ENCODE assay signal across 23 mouse cellular contexts in the genomic region with DNA sequence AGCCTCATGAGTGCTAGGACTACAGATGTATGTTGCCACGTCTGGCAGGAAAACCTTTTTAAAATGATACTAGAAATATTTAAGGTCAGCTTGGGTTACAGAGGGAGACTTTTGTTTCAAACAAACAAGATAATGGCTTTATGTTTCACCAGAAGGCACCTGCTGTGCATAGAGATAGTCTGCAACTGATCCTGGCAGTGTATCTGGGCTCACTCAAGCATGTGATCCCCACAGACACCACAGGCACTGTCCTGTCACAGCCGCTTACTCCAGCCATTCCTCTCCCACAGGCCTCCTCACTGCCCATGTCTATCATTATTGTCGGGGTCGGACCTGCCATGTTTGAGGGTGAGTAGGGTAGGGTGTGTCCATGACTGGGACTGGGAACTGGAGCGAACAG. TPM values are rescaled to one million over a fixed set of nuclear protein-coding genes. Genes with fewer than 3 reads are reported as not detected.
DNase-seq lines count a peak whose midpoint lies in the region; ATAC-seq and TF ChIP-seq lines count a peak whose summit lies in the region.
"Had no signal": no experiment of that assay in that cellular context is flagged by ENCODE, and none has a peak within 500 bp of the region (broad histone marks: within the 10 kb centered on the region; RNA-seq: fewer than 3 reads in every experiment).

No protein-coding gene starts in this region.

- H3K4me3 ChIP-seq in gastrocnemius, adult 2 months: no peak overlapping the region
- peak overlapping the region; percentile 52 to 60 for H3K4me3 ChIP-seq in MEL (ENCODE audit: control insufficient read depth in 1 of 2, insufficient read depth in 1 of 2, low read depth in 2 of 2, low read length in 2 of 2)

- ATAC-seq in megakaryocyte-erythroid progenitor cell, adult 5-6 weeks (replicated peaks; ENCODE audit: low FRiP score, low TSS enrichment, poor library complexity, severe bottlenecking): 0 out of 2 replicates have a peak, but pooled peaks have one; percentile 35
- no peak for ATAC-seq in activated CD4-positive, CD25-positive, alpha-beta regulatory T cell, adult 4 months
- ATAC-seq: CD4-positive, CD25-positive, alpha-beta regulatory T cell, adult 4 months; Patski had no signal

- H3K4me1 ChIP-seq in MEL (ENCODE audit: control insufficient read depth in 1 of 2, insufficient read depth in 2 of 2, low read length in 2 of 2): peaks cover 27 to 35% of the 10 kb centered on the region in 2 experiments

- TF ChIP-seq RAD21 in MEL (IDR thresholded peaks at IDR 0.05; ENCODE audit: low read depth, low read length): no peak

- no peaks in the 10 kb centered on the region for H3K9me3 ChIP-seq in MEL (replicated peaks; ENCODE audit: insufficient read depth, low read length)
- H3K9me3 ChIP-seq: G1E had no signal

- peak; percentile 89 to 90 for TF ChIP-seq EP300 in MEL (IDR thresholded peaks at IDR 0.05; ENCODE audit: low read depth in 1 of 2, low read length in 2 of 2)

- H3K36me3 ChIP-seq in MEL (ENCODE audit: control insufficient read depth in 1 of 2, insufficient read depth in 2 of 2, low read length in 2 of 2): peaks cover 0 to 23% of the 10 kb centered on the region in 2 experiments; a peak in 2 of 4 replicates
- H3K36me3 ChIP-seq: G1E had no signal

- no peaks in the 10 kb centered on the region for H3K27me3 ChIP-seq in MEL (ENCODE audit: control insufficient read depth in 1 of 2, insufficient read depth in 2 of 2, low read length in 2 of 2)
- H3K27me3 ChIP-seq: CH12.LX, Patski had no signal

- H3K9ac ChIP-seq in MEL (ENCODE audit: control insufficient read depth, low read depth, low read length, poor library complexity, severe bottlenecking): peak overlapping the region; percentile 52

- no peak; a peak in 1 of 4 replicates for TF ChIP-seq POLR2A in MEL (IDR thresholded peaks at IDR 0.05; ENCODE audit: control insufficient read depth in 1 of 2, insufficient read depth in 1 of 2, low read depth in 1 of 2, low read length in 2 of 2, poor library complexity in 1 of 2)

- no peak for TF ChIP-seq CTCF in gastrocnemius, adult 2 months (IDR thresholded peaks at IDR 0.05)
- TF ChIP-seq CTCF in MEL (IDR thresholded peaks at IDR 0.05 in 2 of 3, conservative IDR thresholded peaks at IDR 0.05 in 1 of 3; ENCODE audit: control insufficient read depth in 1 of 3, insufficient read depth in 1 of 3, low read depth in 2 of 3, low read length in 3 of 3, poor library complexity in 1 of 3, severe bottlenecking in 1 of 3): no peak

- no peaks in the 10 kb centered on the region for H3K79me2 ChIP-seq in MEL (ENCODE audit: control insufficient read depth, insufficient read depth, low read length, poor library complexity)

- intact Hi-C loops in gastrocnemius, adult 2 months (cut with DNase I): loop anchor here (5.0 kb wide), 3 partner anchors 49 to 129 kb away; a partner anchor contains a TSS
- intact Hi-C loops in gastrocnemius, postnatal 14 days (cut with DNase I; ENCODE audit: low total_unique reads): loop anchor here (10.0 kb wide), 1 partner anchor 267 kb away; no protein-coding TSS in a partner anchor

- DNase-seq in gastrocnemius, adult 2 months: no peak
- no peak for DNase-seq in gastrocnemius, postnatal 14 days
- peak; percentile 7 for DNase-seq in retina, postnatal 1 day
- DNase-seq in retina, embryonic 14.5 days (ENCODE audit: low spot score): no peak
- DNase-seq in MEL (ENCODE audit: low read depth, low spot score): peak; percentile 78
- DNase-seq in urinary bladder, postnatal 25 days (ENCODE audit: low spot score): no peak
- DNase-seq: adrenal gland, adult 2 months; adrenal gland, adult 8-10 months; adrenal gland, postnatal 10 days; adrenal gland, postnatal 14 days; adrenal gland, postnatal 25 days; adrenal gland, postnatal 36 days; B cell, adult 2 months; cerebellum, adult 11 months; cerebellum, adult 11-12 months; cerebellum, adult 18-20 months; cerebellum, adult 2 months had no signal

- H3K27ac ChIP-seq in gastrocnemius, adult 2 months: peak overlapping the region; percentile 89
- H3K27ac ChIP-seq in MEL (ENCODE audit: control insufficient read depth, low read depth, low read length): peak overlapping the region; percentile 68

TF ChIP-seq in MEL, 35 proteins besides CTCF, POLR2A, EP300 and RAD21:
- TF ChIP-seq GATA1 (IDR thresholded peaks at IDR 0.05; ENCODE audit: low read depth, low read length) (peak; percentile 79), MAFK (IDR thresholded peaks at IDR 0.05; ENCODE audit: borderline replicate concordance, low read depth, low read length) (no peak), MXI1 (IDR thresholded peaks at IDR 0.05; ENCODE audit: low read depth, low read length) (peak; percentile 74; the same call in 1 of the 2 replicates), TCF12 (IDR thresholded peaks at IDR 0.05; ENCODE audit: low read depth, low read length) (peak; percentile 90), TBP (IDR thresholded peaks at IDR 0.05; ENCODE audit: low read depth, low read length) (peak; percentile 38; the same call in 1 of the 2 replicates), SIN3A (IDR thresholded peaks at IDR 0.05; ENCODE audit: low read length) (peak; percentile 74), BHLHE40 (IDR thresholded peaks at IDR 0.05; ENCODE audit: borderline replicate concordance, low read depth, low read length) (peak; percentile 61; the same call in 1 of the 2 replicates), TAL1 (IDR thresholded peaks at IDR 0.05; ENCODE audit: low read length) (peak; percentile 84), CHD1 (IDR thresholded peaks at IDR 0.05; ENCODE audit: low read depth, low read length) (no peak), NELFE (IDR thresholded peaks at IDR 0.05; ENCODE audit: low read depth, low read length) (peak; percentile 47), NRF1 (IDR thresholded peaks at IDR 0.05; ENCODE audit: insufficient read depth, low read depth, low read length, poor library complexity, severe bottlenecking) (no peak), POLR2AphosphoS2 (IDR thresholded peaks at IDR 0.05; ENCODE audit: low read length) (no peak), RCOR1 (IDR thresholded peaks at IDR 0.05; ENCODE audit: low read depth, low read length) (no peak), MYB (IDR thresholded peaks at IDR 0.05; ENCODE audit: low read depth, low read length) (peak; percentile 47; the same call in 1 of the 2 replicates), ZMIZ1 (IDR thresholded peaks at IDR 0.05; ENCODE audit: low read depth, low read length) (0 out of 2 replicates have a peak, but pooled peaks have one; percentile 33), USF1 (IDR thresholded peaks at IDR 0.05; ENCODE audit: low read depth, low read length) (peak; percentile 68), JUND (IDR thresholded peaks at IDR 0.05; ENCODE audit: low read depth, low read length) (no peak), ETS1 (IDR thresholded peaks at IDR 0.05; ENCODE audit: low read depth, low read length) (peak; percentile 82), CHD2 (IDR thresholded peaks at IDR 0.05; ENCODE audit: low read length) (no peak; the same call in 1 of the 2 replicates), ZC3H11A (IDR thresholded peaks at IDR 0.05; ENCODE audit: low read depth, low read length) (peak; percentile 12; the same call in 1 of the 2 replicates), MAX (IDR thresholded peaks at IDR 0.05; ENCODE audit: low read length) (peak; percentile 43; the same call in 1 of the 2 replicates), ZNF384 (IDR thresholded peaks at IDR 0.05; ENCODE audit: low read depth, low read length) (no peak)

RNA-seq across cellular contexts. Expression of a gene that starts 5.6 kb away (rescaled TPM):
- total RNA-seq in gastrocnemius, adult 2 months (2021): 10 to 100 TPM; 10.2 to 10.3 TPM
- 10 to 100 TPM in 1 of 2 experiments, 1 to 10 TPM in 1; 9.9 to 10.7 TPM for total RNA-seq in gastrocnemius, postnatal 14 days (2021)
- 29.8 and 32.6 TPM in 2 replicates for total RNA-seq in MEL (2012; rRNA removed)
- polyA plus RNA-seq in MEL (2012; ENCODE audit: insufficient read depth in 1 of 2, insufficient read length in 2 of 2, low read depth in 1 of 2, low replicate concordance in 2 of 2, missing spikeins in 1 of 2): 10 to 100 TPM; 44.9 to 46.8 TPM
- total RNA-seq in megakaryocyte-erythroid progenitor cell, adult 5-6 weeks (2014; fragmentation: Nextera tagmentation): 45.0 and 53.5 TPM in 2 replicates
- total RNA-seq in megakaryocyte-erythroid progenitor cell, adult 5-6 weeks (2017): 20.3 and 22.0 TPM in 2 replicates
- 10 to 100 TPM; 10.6 to 11.2 TPM for polyA plus RNA-seq in activated CD4-positive, CD25-positive, alpha-beta regulatory T cell, adult 4 months (2017; shearing (Covaris generic))

RNA-seq across cellular contexts. Expression of a gene that starts 19.2 kb away (rescaled TPM):
- total RNA-seq in gastrocnemius, adult 2 months (2021): not detected
- under 1 TPM in 1 of 2 experiments, not detected in 1; 0.14 TPM for total RNA-seq in gastrocnemius, postnatal 14 days (2021)
- 0.72 and 1.6 TPM in 2 replicates for total RNA-seq in MEL (2012; rRNA removed)
- 1 to 10 TPM in 1 of 2 experiments, not detected in 1; 1.3 TPM for polyA plus RNA-seq in MEL (2012; ENCODE audit: insufficient read depth in 1 of 2, insufficient read length in 2 of 2, low read depth in 1 of 2, low replicate concordance in 2 of 2, missing spikeins in 1 of 2)
- total RNA-seq in megakaryocyte-erythroid progenitor cell, adult 5-6 weeks (2014; fragmentation: Nextera tagmentation): 0.74 and 0.99 TPM in 2 replicates
- 0.42 TPM in 1 of 2 replicates, not detected in the other for total RNA-seq in megakaryocyte-erythroid progenitor cell, adult 5-6 weeks (2017)
- under 1 TPM; 0.08 to 0.20 TPM for polyA plus RNA-seq in activated CD4-positive, CD25-positive, alpha-beta regulatory T cell, adult 4 months (2017; shearing (Covaris generic))

RNA-seq across cellular contexts. Expression of a gene that starts 25.4 kb away (rescaled TPM):
- 1 to 10 TPM; 3.9 to 5.2 TPM for total RNA-seq in gastrocnemius, adult 2 months (2021)
- 1 to 10 TPM; 5.1 to 6.8 TPM for total RNA-seq in gastrocnemius, postnatal 14 days (2021)
- total RNA-seq in MEL (2012; rRNA removed): 8.7 and 9.2 TPM in 2 replicates
- 10 to 100 TPM in 1 of 2 experiments, not detected in 1; 20.0 TPM for polyA plus RNA-seq in MEL (2012; ENCODE audit: insufficient read depth in 1 of 2, insufficient read length in 2 of 2, low read depth in 1 of 2, low replicate concordance in 2 of 2, missing spikeins in 1 of 2)
- 9.9 and 23.7 TPM in 2 replicates for total RNA-seq in megakaryocyte-erythroid progenitor cell, adult 5-6 weeks (2014; fragmentation: Nextera tagmentation)
- 3.8 and 9.4 TPM in 2 replicates for total RNA-seq in megakaryocyte-erythroid progenitor cell, adult 5-6 weeks (2017)
- polyA plus RNA-seq in activated CD4-positive, CD25-positive, alpha-beta regulatory T cell, adult 4 months (2017; shearing (Covaris generic)): 10 to 100 TPM; 14.1 to 23.2 TPM

RNA-seq across cellular contexts. Expression of a gene that starts 42.4 kb away (rescaled TPM):
- total RNA-seq in gastrocnemius, adult 2 months (2021): 10 to 100 TPM; 39.3 to 39.5 TPM
- total RNA-seq in gastrocnemius, postnatal 14 days (2021): 10 to 100 TPM; 28.7 to 31.9 TPM
- 5.3 and 7.9 TPM in 2 replicates for total RNA-seq in MEL (2012; rRNA removed)
- polyA plus RNA-seq in MEL (2012; ENCODE audit: insufficient read depth in 1 of 2, insufficient read length in 2 of 2, low read depth in 1 of 2, low replicate concordance in 2 of 2, missing spikeins in 1 of 2): 10 to 100 TPM in 1 of 2 experiments, not detected in 1; 13.3 TPM
- 1.2 and 2.2 TPM in 2 replicates for total RNA-seq in megakaryocyte-erythroid progenitor cell, adult 5-6 weeks (2014; fragmentation: Nextera tagmentation)
- 2.9 and 17.8 TPM in 2 replicates for total RNA-seq in megakaryocyte-erythroid progenitor cell, adult 5-6 weeks (2017)
- polyA plus RNA-seq in activated CD4-positive, CD25-positive, alpha-beta regulatory T cell, adult 4 months (2017; shearing (Covaris generic)): 1 to 10 TPM; 1.5 to 1.6 TPM

Comparison
In these comparisons a context has a peak if more than half of its experiments do, and no peak if none do; other contexts are left out.
1. DNase-seq: peak in retina, postnatal 1 day (single experiment) and MEL (single experiment); none in gastrocnemius, adult 2 months (single experiment), gastrocnemius, postnatal 14 days (single experiment), retina, embryonic 14.5 days (single experiment) and urinary bladder, postnatal 25 days (single experiment).